Mouse (Mus musculus) intestine, postnatal 0 days (tissue): ENCODE data around the gene Klkb1. TPM values are rescaled to one million over a fixed set of nuclear protein-coding genes. Genes with fewer than 3 reads are reported as not detected.

Source experiments
- ATAC-seq: fragments of 200-750 bp; cut with Nextera tagmentation; 2 replicates; pipeline ENCODE4 v1.8.0; 2017; ENCODE audit warnings: mild to moderate bottlenecking, moderate TSS enrichment, moderate library complexity
- H3K27ac ChIP-seq: fragments of 300-500 bp; sonication (generic); 2 replicates; pipeline ENCODE4 v1.5.1; 2014; ENCODE audit warnings: mild to moderate bottlenecking, low read depth, low read length, moderate library complexity
- H3K27me3 ChIP-seq: fragments of 300-500 bp; sonication (generic); replicated peaks from 2 replicates; pipeline ENCODE4 v1.6.1; 2014; ENCODE audit warnings: low read length, mixed read lengths; ENCODE audit not compliant: control insufficient read depth, insufficient read depth
- H3K36me3 ChIP-seq: fragments of 300-500 bp; sonication (generic); 2 replicates; pipeline ENCODE4 v1.6.1; 2014; ENCODE audit warnings: mild to moderate bottlenecking, moderate library complexity; ENCODE audit not compliant: control insufficient read depth, insufficient read depth
- H3K4me1 ChIP-seq: fragments of 300-500 bp; sonication (generic); replicated peaks from 2 replicates; pipeline ENCODE4 v1.6.1; 2014; ENCODE audit warnings: antibody characterized with exemption, low read length, mixed read lengths; ENCODE audit not compliant: control insufficient read depth, insufficient read depth
- H3K4me2 ChIP-seq: fragments of 300-500 bp; sonication (generic); replicated peaks from 2 replicates; pipeline ENCODE4 v1.6.1; 2014; ENCODE audit warnings: low read depth, mild to moderate bottlenecking, moderate library complexity
- H3K4me3 ChIP-seq: fragments of 300-500 bp; sonication (generic); 2 replicates; pipeline ENCODE4 v1.5.1; 2014; ENCODE audit warnings: low read depth, low read length
- H3K9ac ChIP-seq: fragments of 300-500 bp; sonication (generic); 2 replicates; pipeline ENCODE4 v1.6.1; 2014; ENCODE audit warnings: mild to moderate bottlenecking, low read depth, low read length
- H3K9me3 ChIP-seq: fragments of 300-500 bp; sonication (generic); 2 replicates; pipeline ENCODE4 v1.6.1; 2016; ENCODE audit warnings: mixed run types; ENCODE audit not compliant: control insufficient read depth
- CTCF ChIP-seq: sonication (generic); IDR thresholded peaks from 2 replicates; pipeline ENCODE4 v1.5.1; 2016; ENCODE audit warnings: low read depth, mild to moderate bottlenecking, control low read depth, antibody characterized with exemption, moderate library complexity
- WGBS: fragments of 180-500 bp; shearing (Covaris S2); extraction: QIAGEN DNeasy Blood & Tissue Kit; methylation state at CpG from one replicate; pipeline ENCODE4 v1.1.7; 2014; 5-methylcytosine and 5-hydroxymethylcytosine counted together
- polyA plus RNA-seq: library from polyadenylated mRNA; unstranded; fragments of >200 nt; fragmentation: Nextera tagmentation; extraction: Ambion mirVana; gene quantifications from 2 replicates; pipeline ENCODE4 v1.2.1, GENCODE M21; 2015

The Klkb1 gene
- polyA plus RNA-seq, 1 experiment from 2014 or later = not detected

- no peak for ATAC-seq
- H3K4me2 ChIP-seq = no peak overlapping the region
- H3K27ac ChIP-seq = no peak overlapping the region
- TF ChIP-seq CTCF = no peak
- H3K9me3 ChIP-seq = no peaks in the 10 kb centered on the region
- H3K4me1 ChIP-seq = no peaks in the 10 kb centered on the region
- no peak overlapping the region for H3K4me3 ChIP-seq
- H3K27me3 ChIP-seq = no peaks in the 10 kb centered on the region
- no peak overlapping the region for H3K9ac ChIP-seq
- 52% methylated on average over 3 of the region's 3 CpGs for WGBS
- no peaks in the 10 kb centered on the region for H3K36me3 ChIP-seq
Observed at GRCm38 (mm10) chr8:45233256-45233655, 61.4 kb downstream of the Klkb1 start.

Other genes starting within 250 kb of the Klkb1 start
- 0.18 TPM in 1 of 2 replicates, not detected in the other for gene Mtnr1a, start 225.7 kb downstream of the Klkb1 start, polyA plus RNA-seq
- gene F11, start 32.8 kb downstream of the Klkb1 start, polyA plus RNA-seq = not detected in 2 replicates
- not detected in 2 replicates for gene Gm45753, start 13.6 kb upstream of the Klkb1 start, polyA plus RNA-seq
- gene Cyp4v3, start 38.4 kb upstream of the Klkb1 start, polyA plus RNA-seq = 2.2 and 2.4 TPM in 2 replicates
- 3.1 and 3.5 TPM in 2 replicates for gene Fam149a, start 87.4 kb upstream of the Klkb1 start, polyA plus RNA-seq
- 0.93 and 1.8 TPM in 2 replicates for gene Tlr3, start 116.2 kb upstream of the Klkb1 start, polyA plus RNA-seq
- gene Sorbs2, start 212.9 kb upstream of the Klkb1 start, polyA plus RNA-seq = 16.0 and 16.2 TPM in 2 replicates